Mouse (Mus musculus) kidney, adult 2 months (tissue): Measurements from ENCODE around the gene Nhlrc4.

ENCODE experiments used
- CTCF ChIP-seq: fragments of 200-500 bp; conservative IDR thresholded peaks from 2 replicates; pipeline ENCODE4 v1.5.1; 2011; ENCODE audit warnings: low read depth, mild to moderate bottlenecking, control low read depth, low read length, moderate library complexity, mixed read lengths; ENCODE audit not compliant: insufficient read depth, insufficient read length
- POLR2A ChIP-seq: fragments of 200-500 bp; IDR thresholded peaks from one replicate; pipeline ENCODE4 v1.6.1; 2011; ENCODE audit warnings: low read depth, low read length, control low read depth

DNA sequence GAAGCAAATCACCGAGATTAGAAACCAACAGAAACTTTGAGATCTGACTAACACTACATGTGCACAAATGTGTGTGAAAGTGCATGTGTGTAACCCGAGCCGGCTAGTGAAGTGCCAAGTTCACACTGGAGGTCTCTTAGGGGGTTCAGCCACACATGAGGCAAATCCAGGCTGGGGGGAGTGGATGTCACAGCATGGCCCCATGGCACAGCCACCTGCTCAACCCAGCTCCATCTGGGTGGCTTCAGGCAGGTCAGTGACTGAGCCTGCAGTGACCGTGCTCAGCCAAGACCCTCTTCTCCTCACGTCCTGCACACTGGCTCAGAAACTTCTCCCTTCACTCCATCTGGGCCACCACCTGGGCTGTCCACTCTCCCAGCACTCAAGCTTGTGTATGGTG is 5.2 kb upstream of the Nhlrc4 start:
- TF ChIP-seq POLR2A = no peak
- TF ChIP-seq CTCF = no peak
